Mouse (Mus musculus) kidney, adult 2 months (tissue): ENCODE results near the gene Sri. TPM values are rescaled to one million over a fixed set of nuclear protein-coding genes. Genes with fewer than 3 reads are reported as not detected.

ENCODE experiments used
- DNase-seq: peaks from one replicate; pipeline ENCODE4 v3.0.0; 2021
- H3K27ac ChIP-seq: fragments of 200-500 bp; 2 replicates; pipeline ENCODE4 v1.5.1; 2012; ENCODE audit warnings: low read depth, low read length, control low read depth, inconsistent platforms; ENCODE audit not compliant: insufficient read depth
- H3K27me3 ChIP-seq: fragments of 200-500 bp; replicated peaks from 2 replicates; pipeline ENCODE4 v1.6.1; 2012; ENCODE audit warnings: mild to moderate bottlenecking, moderate library complexity, low read length, inconsistent platforms; ENCODE audit not compliant: control insufficient read depth, insufficient read depth
- H3K36me3 ChIP-seq: fragments of 200-500 bp; 2 replicates; pipeline ENCODE4 v1.6.1; 2012; ENCODE audit warnings: mild to moderate bottlenecking, moderate library complexity, low read length, inconsistent platforms; ENCODE audit not compliant: control insufficient read depth, insufficient read depth
- H3K4me1 ChIP-seq: fragments of 200-500 bp; 2 replicates; pipeline ENCODE4 v1.6.1; 2011; ENCODE audit warnings: low read length; ENCODE audit not compliant: control insufficient read depth, insufficient read depth
- H3K4me3 ChIP-seq: fragments of 200-500 bp; 2 replicates; pipeline ENCODE4 v1.5.1; 2011; ENCODE audit warnings: mild to moderate bottlenecking, low read depth, low read length, control low read depth; ENCODE audit not compliant: insufficient read depth
- CTCF ChIP-seq: fragments of 200-500 bp; conservative IDR thresholded peaks from 2 replicates; pipeline ENCODE4 v1.5.1; 2011; ENCODE audit warnings: low read depth, mild to moderate bottlenecking, control low read depth, low read length, moderate library complexity, mixed read lengths; ENCODE audit not compliant: insufficient read depth, insufficient read length
- POLR2A ChIP-seq: fragments of 200-500 bp; IDR thresholded peaks from one replicate; pipeline ENCODE4 v1.6.1; 2011; ENCODE audit warnings: low read depth, low read length, control low read depth
- WGBS: fragments of 180-500 bp; shearing (Covaris S2); methylation state at CpG from one replicate; pipeline ENCODE4 v1.1.7; 2018; 5-methylcytosine and 5-hydroxymethylcytosine counted together
- polyA plus RNA-seq: library from polyadenylated mRNA; depleted of rRNA; stranded (reverse); fragments of >200 nt; gene quantifications from 2 replicates; pipeline ENCODE4 v1.2.3, GENCODE M21; 2012

The Sri gene
- polyA plus RNA-seq, 1 experiment = 288 TPM

GRCm38 (mm10) chr5:8053827-8054226 lies 7.9 kb downstream of the Sri start:
- DNase-seq = no peak
- H3K27me3 ChIP-seq = no peaks in the 10 kb centered on the region
- H3K4me1 ChIP-seq = peaks cover 12% of the 10 kb centered on the region
- no peak overlapping the region for H3K27ac ChIP-seq
- no peak for TF ChIP-seq POLR2A
- TF ChIP-seq CTCF = no peak
- H3K36me3 ChIP-seq = no peaks in the 10 kb centered on the region
- WGBS = 85% methylated on average over 4 of the region's 4 CpGs
- no peak overlapping the region for H3K4me3 ChIP-seq

GRCm38 (mm10) chr5:8055721-8056129 lies 9.8 kb downstream of the Sri start:
- Histone ChIP-seq H3K27me3 (no peaks in the 10 kb centered on the region), H3K36me3 (0 out of 2 replicates have a peak, but pooled peaks cover 1% of the 10 kb centered on the region), H3K27ac (peak overlapping the region; percentile 98), H3K4me3 (peak overlapping the region; percentile 85), H3K4me1 (peaks cover 12% of the 10 kb centered on the region)
- DNase-seq = no peak
- TF ChIP-seq CTCF (no peak), POLR2A (no peak)
- 6% methylated on average over 8 of the region's 8 CpGs for WGBS

GRCm38 (mm10) chr5:8056141-8057017 lies 10.5 kb downstream of the Sri start:
- peak; percentile 92 for DNase-seq
- H3K4me3 ChIP-seq = peak overlapping the region; percentile 85
- peak overlapping the region; percentile 98 for H3K27ac ChIP-seq
- TF ChIP-seq CTCF (no peak), POLR2A (peak; percentile 3)
- 0 out of 2 replicates have a peak, but pooled peaks cover 1% of the 10 kb centered on the region for H3K36me3 ChIP-seq
- no peaks in the 10 kb centered on the region for H3K27me3 ChIP-seq
- WGBS = under 1% methylated on average over 60 of the region's 60 CpGs
- H3K4me1 ChIP-seq = peaks cover 12% of the 10 kb centered on the region

GRCm38 (mm10) chr5:8057018-8057323 lies 11.1 kb downstream of the Sri start:
- H3K4me3 ChIP-seq = peak overlapping the region; percentile 85
- WGBS = 7% methylated on average over 5 of the region's 5 CpGs
- TF ChIP-seq CTCF = no peak
- no peak for TF ChIP-seq POLR2A
- peak overlapping the region; percentile 98 for H3K27ac ChIP-seq
- 0 out of 2 replicates have a peak, but pooled peaks cover 1% of the 10 kb centered on the region for H3K36me3 ChIP-seq
- DNase-seq = no peak
- no peaks in the 10 kb centered on the region for H3K27me3 ChIP-seq
- peaks cover 12% of the 10 kb centered on the region for H3K4me1 ChIP-seq

- 52% methylated on average over 7 of the region's 7 CpGs for WGBS
- H3K36me3 ChIP-seq = 0 out of 2 replicates have a peak, but pooled peaks cover 1% of the 10 kb centered on the region
- TF ChIP-seq CTCF = no peak
- TF ChIP-seq POLR2A = no peak
- H3K27me3 ChIP-seq = no peaks in the 10 kb centered on the region
- no peak overlapping the region for H3K27ac ChIP-seq
- no peak overlapping the region for H3K4me3 ChIP-seq
- peaks cover 12% of the 10 kb centered on the region for H3K4me1 ChIP-seq
- peak; percentile 42 for DNase-seq
Measured at GRCm38 (mm10) chr5:8058056-8058455, 12.2 kb downstream of the Sri start.

GRCm38 (mm10) chr5:8062469-8062868 lies 16.6 kb downstream of the Sri start:
- H3K36me3 ChIP-seq = peaks cover 11% of the 10 kb centered on the region
- H3K4me3 ChIP-seq = no peak overlapping the region
- no peak for DNase-seq
- H3K27me3 ChIP-seq = no peaks in the 10 kb centered on the region
- peaks cover under 1% of the 10 kb centered on the region; the same call in 1 of the 2 replicates for H3K4me1 ChIP-seq
- 94% methylated on average over 2 of the region's 2 CpGs for WGBS
- no peak overlapping the region for H3K27ac ChIP-seq
- TF ChIP-seq POLR2A (no peak), CTCF (no peak)

- Histone ChIP-seq H3K4me3 (no peak overlapping the region), H3K27ac (no peak overlapping the region), H3K4me1 (no peaks in the 10 kb centered on the region), H3K36me3 (peaks cover 11% of the 10 kb centered on the region), H3K27me3 (no peaks in the 10 kb centered on the region)
- no peak for TF ChIP-seq CTCF
- no peak for TF ChIP-seq POLR2A
- DNase-seq = no peak
- 86% methylated on average over 6 of the region's 6 CpGs for WGBS
Measured at GRCm38 (mm10) chr5:8063207-8063606, 17.3 kb downstream of the Sri start.
